Mouse (Mus musculus): ENCODE measurements around the gene Mfsd6. TPM values are rescaled to one million over a fixed set of nuclear protein-coding genes. Genes with fewer than 3 reads are reported as not detected.
A peak's percentile ranks its signal among the peaks of the same experiment; 100 is the strongest.

Gene Mfsd6
- total RNA-seq, 2 experiments from 2014 or later, result 76.7 to 79.9 TPM

DNA sequence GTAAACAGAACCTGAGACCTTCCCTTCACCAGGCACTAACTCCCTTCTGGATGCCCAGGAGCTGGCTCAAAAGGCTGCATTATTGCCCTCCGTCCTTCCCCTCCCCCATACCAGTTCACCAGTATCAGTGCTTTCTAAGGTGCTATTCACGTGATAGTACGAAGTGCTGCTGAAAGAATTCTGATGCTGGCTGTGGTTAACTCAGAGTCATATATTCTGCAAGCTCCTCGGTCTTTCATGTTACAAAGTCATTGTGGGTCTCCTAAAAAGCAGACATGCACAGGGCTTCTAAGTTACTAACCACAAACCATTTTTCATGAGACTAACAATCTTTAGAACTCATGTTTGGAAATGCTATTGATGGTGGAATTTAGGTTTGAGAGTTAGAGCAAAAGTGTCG lies 77.2 kb downstream of the Mfsd6 start:
- DNase-seq (ENCODE audit: low spot score in 2 of 2), result no peak
- no peak for TF ChIP-seq CTCF (conservative IDR thresholded peaks at IDR 0.05)
- no peak overlapping the region for H3K27ac ChIP-seq
- no peak overlapping the region for H3K4me3 ChIP-seq

DNA sequence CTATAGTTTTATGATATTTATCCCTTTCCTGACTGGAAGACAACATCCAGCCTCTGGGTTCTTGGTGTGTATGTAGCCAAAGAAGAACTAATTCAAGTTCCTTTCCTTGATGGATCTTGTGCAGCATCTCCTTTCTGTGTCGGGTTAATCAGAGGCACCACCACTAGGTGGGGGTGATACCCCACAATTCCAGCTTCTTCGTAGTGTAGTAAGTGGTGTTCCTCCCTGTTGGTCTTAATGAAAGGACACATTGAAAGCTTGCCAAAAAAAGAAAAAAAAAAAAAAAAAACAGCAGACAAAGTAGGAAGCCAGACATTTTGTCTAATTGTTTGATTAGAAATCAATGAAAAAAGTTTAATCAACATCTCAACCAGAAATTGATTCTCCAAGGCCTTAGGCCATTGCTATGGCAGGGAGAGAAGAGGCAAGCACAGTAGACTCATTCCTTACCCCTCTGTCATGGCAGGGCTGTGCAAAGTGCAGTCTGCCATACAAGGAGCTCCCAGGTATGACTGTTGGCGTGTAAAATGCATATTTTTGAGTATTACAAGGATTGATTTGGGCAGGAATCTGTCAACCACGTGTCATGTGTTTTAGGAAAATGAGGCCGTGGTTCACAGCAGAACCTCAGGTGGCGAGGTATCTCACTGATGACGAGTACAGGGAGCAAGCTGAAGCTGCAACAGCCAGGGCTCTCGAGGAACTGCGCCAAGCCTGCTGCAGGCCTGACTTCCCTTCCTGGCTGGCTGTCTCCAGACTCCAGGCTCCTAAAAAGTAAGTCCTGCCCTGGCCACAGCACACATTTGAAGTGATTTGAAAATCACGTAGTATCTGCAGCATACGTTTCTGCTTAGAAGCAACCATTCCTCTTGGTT lies 78.9 kb downstream of the Mfsd6 start:
- peak; percentile 87 for TF ChIP-seq CTCF (conservative IDR thresholded peaks at IDR 0.05)
- peak; percentile 86 to 87 for DNase-seq (ENCODE audit: low spot score in 2 of 2)
- Histone ChIP-seq H3K27ac (no peak overlapping the region), H3K4me3 (no peak overlapping the region)

DNA sequence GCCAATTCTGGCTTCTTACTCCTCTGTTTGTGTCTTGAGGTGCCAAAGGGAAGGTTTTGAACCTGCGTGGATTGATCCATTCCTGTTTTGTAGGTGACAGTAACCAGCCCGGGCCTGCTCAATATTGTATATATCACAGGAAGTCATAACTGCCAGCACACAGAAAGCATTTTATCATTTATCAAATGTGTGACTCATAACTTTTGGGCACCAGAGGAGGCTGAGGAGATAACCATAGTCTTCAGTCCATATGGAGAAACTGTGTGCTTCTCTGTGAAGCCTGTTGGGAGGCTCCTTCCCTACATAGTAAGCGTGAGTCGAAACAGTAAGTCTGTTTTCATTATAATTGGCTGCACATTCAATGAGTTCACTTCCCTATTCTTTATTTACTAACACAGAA lies 86.5 kb downstream of the Mfsd6 start:
- no peak overlapping the region for H3K4me3 ChIP-seq
- DNase-seq (ENCODE audit: low spot score in 2 of 2), result no peak
- no peak for TF ChIP-seq CTCF (conservative IDR thresholded peaks at IDR 0.05)
- no peak overlapping the region for H3K27ac ChIP-seq

DNA sequence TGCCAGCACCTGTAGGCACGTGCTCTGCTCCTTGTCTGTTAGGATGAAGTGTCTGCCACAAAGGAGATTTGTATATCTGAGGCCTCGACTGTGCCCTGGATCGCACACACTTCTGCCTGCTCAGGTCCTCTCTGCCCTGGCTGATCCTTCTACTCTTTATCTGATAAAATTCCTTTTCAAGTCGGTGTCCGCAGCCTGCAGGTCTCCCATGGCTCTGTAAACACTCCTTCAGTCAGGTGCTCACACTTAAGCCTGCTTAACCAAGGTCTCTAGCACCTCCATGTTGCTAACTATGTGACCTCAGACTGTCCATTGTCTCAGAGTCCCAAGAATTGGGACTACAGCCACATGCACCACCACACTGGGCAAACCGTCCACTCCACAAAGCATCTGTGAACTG lies 87.0 kb downstream of the Mfsd6 start:
- H3K4me3 ChIP-seq, result no peak overlapping the region
- no peak overlapping the region for H3K27ac ChIP-seq
- TF ChIP-seq CTCF (conservative IDR thresholded peaks at IDR 0.05), result no peak
- no peak for DNase-seq (ENCODE audit: low spot score in 2 of 2)

DNA sequence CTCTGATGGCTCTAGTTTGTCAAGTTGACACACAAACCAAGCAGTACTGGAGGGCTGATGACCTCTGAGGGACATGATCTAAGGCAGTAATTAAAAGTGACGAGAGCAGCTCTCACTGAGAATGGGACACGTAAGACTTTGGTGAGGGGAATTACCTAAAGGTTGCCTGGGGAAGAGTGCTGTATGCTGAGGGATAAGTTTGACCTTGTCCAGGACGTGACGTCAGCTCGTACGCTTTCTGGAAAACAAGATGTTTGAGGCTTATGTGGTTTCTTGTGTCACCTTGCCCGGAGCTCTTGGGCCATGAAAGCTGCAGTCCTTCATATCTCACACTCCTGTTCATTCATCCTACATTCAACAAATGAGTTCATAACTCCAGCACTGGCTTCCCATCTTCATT lies 88.2 kb downstream of the Mfsd6 start:
- Histone ChIP-seq H3K4me3 (no peak overlapping the region), H3K27ac (no peak overlapping the region)
- no peak for TF ChIP-seq CTCF (conservative IDR thresholded peaks at IDR 0.05)
- no peak for DNase-seq (ENCODE audit: low spot score in 2 of 2)

DNA sequence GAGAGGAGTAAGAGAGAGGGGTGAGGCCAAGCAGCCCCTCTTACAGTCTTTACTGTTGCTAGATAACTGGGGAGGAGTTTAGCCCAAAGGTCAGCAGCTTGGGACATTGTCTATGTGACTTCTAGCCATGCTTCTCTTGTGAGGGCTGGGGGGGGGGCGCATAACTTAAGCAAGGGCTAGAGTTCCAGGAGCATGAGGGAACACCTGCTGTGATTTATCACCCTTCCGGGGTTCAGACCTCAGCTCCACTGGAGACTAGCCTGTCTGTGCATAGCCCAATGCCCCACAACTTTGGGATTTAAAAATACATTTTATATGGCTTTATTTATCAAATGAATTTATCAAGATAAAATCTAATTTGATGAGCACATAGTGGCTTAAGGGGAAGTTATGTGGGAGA lies 89.2 kb downstream of the Mfsd6 start:
- no peak for DNase-seq (ENCODE audit: low spot score in 2 of 2)
- Histone ChIP-seq H3K4me3 (no peak overlapping the region), H3K27ac (no peak overlapping the region)
- TF ChIP-seq CTCF (conservative IDR thresholded peaks at IDR 0.05), result no peak

DNA sequence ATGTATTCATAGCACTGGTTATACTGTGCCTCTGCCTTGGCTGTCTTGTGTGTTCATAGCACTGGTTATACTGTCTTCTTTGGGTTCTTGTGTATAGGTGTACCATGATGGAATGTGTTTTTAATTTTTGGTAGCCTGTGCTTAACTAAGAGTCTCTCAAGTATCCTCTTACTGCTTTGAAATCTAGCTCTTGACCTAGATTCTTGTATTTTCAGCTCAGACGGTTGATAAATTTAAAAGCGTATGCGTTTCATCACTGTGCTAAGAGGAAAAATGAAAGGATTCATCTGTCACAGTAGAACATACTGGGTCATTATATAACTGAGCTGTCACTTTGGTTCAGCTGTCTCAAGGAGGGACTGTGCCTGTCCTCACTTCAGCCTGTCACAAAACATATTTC lies 91.3 kb downstream of the Mfsd6 start:
- no peak for DNase-seq (ENCODE audit: low spot score in 2 of 2)
- no peak overlapping the region for H3K27ac ChIP-seq

DNA sequence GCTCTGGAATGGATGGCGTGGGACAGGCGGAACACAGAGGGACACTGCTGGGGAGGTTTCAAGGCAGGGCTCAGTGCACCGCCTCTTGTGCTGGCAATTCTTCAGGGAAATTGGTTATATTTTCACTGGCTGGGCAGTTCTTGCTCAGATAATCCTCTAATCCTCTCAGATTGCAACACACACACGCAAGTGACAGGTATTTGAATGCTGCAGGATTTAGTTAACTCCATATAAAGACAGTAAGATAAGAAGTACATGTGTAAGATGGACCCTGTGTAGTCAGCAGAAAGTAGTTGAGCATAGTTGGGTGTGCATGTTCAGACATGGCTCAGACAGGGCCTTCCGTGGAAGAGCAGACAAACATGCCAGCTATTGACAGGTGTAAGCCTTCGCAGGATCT lies 93.0 kb downstream of the Mfsd6 start:
- DNase-seq (ENCODE audit: low spot score in 2 of 2), result no peak
- Histone ChIP-seq H3K27ac (no peak overlapping the region), H3K4me3 (no peak overlapping the region)
- TF ChIP-seq CTCF (conservative IDR thresholded peaks at IDR 0.05), result no peak

More for the DNA sequence above, 91.3 kb downstream of the Mfsd6 start:
- H3K4me3 ChIP-seq, result no peak overlapping the region
- no peak for TF ChIP-seq CTCF (conservative IDR thresholded peaks at IDR 0.05)

DNA sequence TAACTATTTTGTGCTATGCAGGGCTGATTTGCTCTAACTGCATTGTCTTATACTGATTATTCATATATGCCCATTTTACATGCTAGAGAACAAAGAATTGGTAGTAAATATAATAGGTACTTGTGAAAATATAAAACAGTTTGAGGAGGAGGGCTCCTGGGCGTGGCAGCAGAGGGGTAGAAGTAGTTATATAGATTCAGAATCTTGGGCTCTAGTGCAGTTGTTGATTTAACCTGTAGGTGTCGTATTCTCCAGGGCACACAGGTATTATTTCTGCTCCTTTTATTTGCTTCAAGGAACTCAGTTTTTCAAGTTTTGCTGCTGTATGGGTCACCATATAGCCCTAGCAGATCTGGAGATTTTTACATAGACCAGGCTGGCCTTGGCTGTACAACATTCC lies 95.7 kb downstream of the Mfsd6 start:
- DNase-seq (ENCODE audit: low spot score in 2 of 2), result no peak
- peak; percentile 69 for TF ChIP-seq CTCF (conservative IDR thresholded peaks at IDR 0.05)
- Histone ChIP-seq H3K4me3 (peak overlapping the region; percentile 76), H3K27ac (no peak overlapping the region)

DNA sequence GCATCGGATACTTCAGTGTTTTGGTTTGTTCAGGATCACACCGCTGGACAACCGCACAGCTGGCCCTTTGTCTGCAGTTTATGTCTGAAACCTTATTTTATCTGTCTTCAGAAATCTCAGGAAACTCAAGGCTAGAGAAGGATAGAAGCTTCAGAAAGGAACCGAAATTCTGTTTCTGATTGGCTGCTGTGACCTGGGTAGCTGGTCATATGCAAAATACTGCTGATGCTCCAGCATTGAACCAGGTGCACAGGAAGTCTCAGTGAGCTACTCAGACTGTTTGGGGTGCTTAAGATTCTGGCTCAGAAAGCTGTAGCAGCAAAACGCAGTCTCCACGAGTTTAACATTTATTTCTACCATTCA lies 96.3 kb downstream of the Mfsd6 start:
- no peak for DNase-seq (ENCODE audit: low spot score in 2 of 2)
- no peak for TF ChIP-seq CTCF (conservative IDR thresholded peaks at IDR 0.05)
- H3K27ac ChIP-seq, result peak overlapping the region; percentile 92
- peak overlapping the region; percentile 76 for H3K4me3 ChIP-seq

DNA sequence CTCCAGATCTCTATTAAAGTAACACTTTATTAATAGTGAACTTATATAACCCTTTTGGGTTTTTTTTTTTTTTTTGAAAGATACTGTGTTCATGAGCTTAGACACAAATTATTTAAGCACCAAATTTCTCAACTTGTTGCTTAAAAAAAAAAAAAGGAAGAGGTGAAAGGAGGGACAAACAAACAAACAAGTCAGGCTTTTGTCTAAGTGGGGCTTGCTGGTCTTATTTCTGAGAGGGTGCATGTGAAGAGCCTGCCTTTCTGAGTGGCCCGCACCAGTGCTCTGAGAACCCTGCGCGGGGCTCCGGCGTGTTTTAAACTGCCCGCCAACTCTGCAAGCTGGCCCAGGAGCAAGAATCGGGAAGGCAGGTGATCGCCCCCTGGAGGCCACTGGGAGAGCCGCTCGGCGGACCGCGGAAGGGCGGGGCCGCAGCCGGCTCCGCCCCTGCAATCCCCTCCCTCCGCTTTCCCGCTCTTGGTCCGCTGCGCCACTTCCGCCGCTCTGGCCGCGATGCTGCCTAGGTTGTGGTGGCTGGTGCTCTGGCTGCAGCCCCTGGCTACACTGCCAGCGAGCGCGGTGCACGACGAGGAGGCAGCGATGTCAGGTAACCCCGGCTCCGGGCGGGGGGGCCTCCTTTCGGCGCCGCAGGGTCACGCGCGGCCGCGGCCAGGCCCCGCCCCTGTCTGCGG lies 96.9 kb downstream of the Mfsd6 start, which contains the start of gene Nemp2:
TSS of gene Nemp2 (plus strand) at position 456 of the 689 bp plus-strand sequence.
- H3K4me3 ChIP-seq, result peak within 1 kb of the TSS; percentile 76
- peak; percentile 91 to 96 for DNase-seq (ENCODE audit: low spot score in 2 of 2)
- peak; percentile 97 for TF ChIP-seq CTCF (conservative IDR thresholded peaks at IDR 0.05)
- peak within 1 kb of the TSS; percentile 92 for H3K27ac ChIP-seq

DNA sequence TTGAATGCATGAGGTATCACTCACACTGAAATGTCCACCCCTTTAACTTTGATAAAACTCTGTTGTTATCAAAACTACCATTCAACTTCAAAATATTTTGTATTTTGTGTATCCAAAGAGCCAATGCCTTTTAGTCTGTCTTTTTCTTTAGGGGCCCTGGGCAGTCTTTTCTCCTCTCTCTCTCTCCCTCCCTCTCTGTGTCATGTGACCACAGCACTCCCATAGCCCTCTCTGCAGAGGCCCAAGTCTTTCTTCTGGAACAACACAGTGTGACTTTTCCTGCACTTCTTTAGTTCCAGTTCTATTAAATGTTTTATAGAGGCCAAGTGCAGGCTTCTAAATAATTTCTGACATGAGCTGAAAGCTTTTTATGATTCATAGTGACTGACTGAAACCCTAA lies 106.8 kb downstream of the Mfsd6 start:
- Histone ChIP-seq H3K4me3 (no peak overlapping the region), H3K27ac (no peak overlapping the region)
- TF ChIP-seq CTCF (conservative IDR thresholded peaks at IDR 0.05), result no peak
- no peak for DNase-seq (ENCODE audit: low spot score in 2 of 2)

DNA sequence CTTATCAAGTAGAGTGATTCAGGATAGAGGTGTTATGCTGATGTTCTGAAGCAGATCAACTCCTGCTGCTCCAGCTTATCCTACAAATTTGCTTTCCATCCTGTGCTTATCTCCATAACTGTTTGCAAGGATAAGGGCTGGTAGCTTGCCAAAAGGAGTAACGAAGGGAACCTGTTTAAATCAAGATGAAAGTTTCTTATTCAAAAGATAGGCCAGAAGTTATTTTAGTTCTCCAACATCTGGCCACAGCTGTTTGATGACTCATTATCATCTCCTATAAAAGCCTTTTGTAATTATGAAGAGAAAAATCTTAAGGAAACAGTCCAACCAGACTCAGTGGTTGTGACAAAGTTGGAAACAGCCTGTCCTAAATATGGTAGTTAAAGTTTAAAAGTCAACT lies 109.0 kb downstream of the Mfsd6 start:
- Histone ChIP-seq H3K4me3 (no peak overlapping the region), H3K27ac (no peak overlapping the region)
- TF ChIP-seq CTCF (conservative IDR thresholded peaks at IDR 0.05), result no peak
- no peak for DNase-seq (ENCODE audit: low spot score in 2 of 2)

DNA sequence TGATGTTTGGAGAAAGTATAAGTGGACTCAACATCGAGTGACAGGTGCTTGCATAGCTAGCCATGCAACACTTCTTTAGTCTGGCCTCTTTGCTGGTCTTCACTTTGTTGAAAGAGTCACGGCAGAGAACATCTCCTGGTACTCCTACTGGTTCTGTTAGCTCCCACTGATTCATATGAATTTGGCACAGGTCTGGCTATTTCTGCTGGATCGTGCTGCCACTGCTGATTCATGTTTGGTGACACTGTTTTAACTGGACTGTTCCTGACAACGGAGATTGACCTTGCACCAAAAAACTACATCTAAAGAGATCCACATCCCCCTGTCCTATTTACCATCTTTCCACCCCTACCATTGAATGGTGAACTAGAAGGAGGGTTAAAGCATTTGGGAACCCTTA lies 118.8 kb downstream of the Mfsd6 start:
- H3K4me3 ChIP-seq, result no peak overlapping the region
- no peak for TF ChIP-seq CTCF (conservative IDR thresholded peaks at IDR 0.05)
- no peak for DNase-seq (ENCODE audit: low spot score in 2 of 2)
- H3K27ac ChIP-seq, result no peak overlapping the region

All from layer of hippocampus, adult 2 months (tissue).